Mouse (Mus musculus): Measurements from ENCODE around the gene Tnk1.
"Not testable (repeated sequence)": the region's sequence is repeated elsewhere in the genome, so short reads cannot be mapped to it uniquely, and the experiment has no call there.

The Tnk1 gene

DNA sequence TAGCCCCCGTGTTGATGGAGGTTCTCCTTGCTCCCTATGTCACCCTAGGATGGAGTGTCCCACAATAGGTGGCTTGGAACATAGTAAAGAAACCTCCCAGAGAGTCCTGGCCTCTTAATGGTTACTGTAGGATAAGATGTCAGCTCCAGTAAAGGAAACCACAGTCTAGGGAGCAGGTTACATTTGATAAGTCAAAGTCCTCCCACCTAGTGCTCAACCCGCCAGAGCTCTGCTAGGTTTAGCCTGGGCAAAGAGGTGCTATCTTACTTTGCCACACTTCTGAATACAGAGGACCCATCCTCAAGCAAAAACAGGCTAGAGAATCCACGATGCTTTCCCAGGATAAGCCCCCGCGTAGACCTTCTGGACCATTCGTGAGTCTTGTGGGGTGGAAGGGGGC, 20.4 kb upstream of the Tnk1 start:
- DNase-seq (ENCODE audit: low spot score), result no peak

DNA sequence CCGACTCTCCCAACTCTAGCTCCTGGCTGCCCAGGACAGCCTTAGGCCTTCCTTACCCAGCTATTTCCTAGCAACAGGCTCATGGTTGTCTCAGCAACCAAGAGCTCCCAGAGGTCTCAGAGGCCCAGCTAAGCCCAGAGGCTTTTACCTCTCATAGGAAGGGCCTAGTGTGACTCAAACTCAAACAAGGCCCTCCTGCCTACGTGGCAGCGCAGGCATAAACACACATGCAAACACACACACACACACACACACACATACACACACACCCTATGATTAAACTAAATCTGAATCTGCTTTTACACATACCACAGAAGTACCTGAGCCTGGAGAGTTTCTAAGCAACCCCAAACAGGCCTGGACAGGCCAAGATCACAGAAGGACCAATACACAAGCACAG, 19.9 kb upstream of the Tnk1 start:
- DNase-seq (ENCODE audit: low spot score), result no peak

DNA sequence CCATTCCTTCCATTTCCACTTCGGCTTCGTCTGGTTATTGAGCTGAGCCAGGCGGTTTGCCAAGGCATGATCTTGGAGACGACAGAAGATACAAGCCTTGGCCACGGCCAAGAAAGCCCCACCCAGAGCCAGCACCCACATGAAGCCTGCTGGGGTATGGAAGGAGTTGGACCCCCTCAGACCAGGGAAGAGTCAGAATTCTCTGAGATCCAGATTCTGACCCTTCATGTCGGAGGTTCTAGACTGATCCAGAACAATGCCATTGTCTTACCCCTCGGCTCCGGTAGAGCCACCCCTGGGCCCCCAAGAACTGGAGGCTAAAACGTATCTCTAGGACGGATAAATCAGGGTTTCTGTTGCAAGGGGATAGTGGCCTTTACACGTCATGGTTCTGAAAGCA, 19.3 kb upstream of the Tnk1 start, which contains the start of gene Tmem95:
Gene Tmem95 (minus strand): TSS at position 141 of the 400 bp plus-strand sequence.
- DNase-seq (ENCODE audit: low spot score), result no peak

DNA sequence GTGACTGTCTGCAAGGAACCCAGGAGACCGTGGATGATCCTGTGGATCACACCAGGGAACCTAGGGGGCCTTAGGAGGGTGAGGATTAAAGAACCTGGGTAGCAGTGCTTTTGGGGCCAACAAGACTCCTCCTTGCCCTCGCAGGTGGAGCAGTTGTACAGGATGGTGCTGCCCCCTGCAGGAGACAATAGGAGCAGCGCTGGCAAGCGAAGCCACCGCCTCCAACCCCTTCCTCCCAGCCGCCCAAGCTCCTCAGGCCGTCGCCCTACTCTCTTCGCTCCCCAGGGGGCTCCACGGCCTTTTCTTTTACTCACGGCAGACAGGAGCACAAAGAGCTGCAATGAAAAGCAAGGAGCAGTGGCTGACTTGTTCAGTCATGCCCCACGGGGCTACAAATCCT, 18.3 kb upstream of the Tnk1 start:
- no peak for DNase-seq (ENCODE audit: low spot score)

DNA sequence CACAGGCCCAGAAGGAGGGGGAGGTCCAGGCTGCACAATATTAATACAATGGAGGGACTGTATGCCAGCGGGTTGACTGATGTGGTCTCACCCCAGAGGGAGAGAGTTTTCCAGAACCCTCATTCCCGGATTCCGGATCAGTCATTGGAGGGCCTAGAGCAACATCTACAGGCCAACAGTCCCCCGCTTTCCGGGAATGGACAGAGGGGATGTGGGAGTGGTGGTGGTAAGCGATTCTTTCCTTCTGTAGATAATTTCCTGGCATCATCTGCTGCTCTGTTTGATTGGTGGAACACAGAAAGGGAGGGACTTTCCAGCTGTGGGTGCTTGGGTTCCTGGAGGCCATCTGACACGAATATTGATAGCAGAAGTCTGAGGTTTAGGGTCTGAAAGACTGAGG, 17.7 kb upstream of the Tnk1 start:
- no peak for DNase-seq (ENCODE audit: low spot score)

DNA sequence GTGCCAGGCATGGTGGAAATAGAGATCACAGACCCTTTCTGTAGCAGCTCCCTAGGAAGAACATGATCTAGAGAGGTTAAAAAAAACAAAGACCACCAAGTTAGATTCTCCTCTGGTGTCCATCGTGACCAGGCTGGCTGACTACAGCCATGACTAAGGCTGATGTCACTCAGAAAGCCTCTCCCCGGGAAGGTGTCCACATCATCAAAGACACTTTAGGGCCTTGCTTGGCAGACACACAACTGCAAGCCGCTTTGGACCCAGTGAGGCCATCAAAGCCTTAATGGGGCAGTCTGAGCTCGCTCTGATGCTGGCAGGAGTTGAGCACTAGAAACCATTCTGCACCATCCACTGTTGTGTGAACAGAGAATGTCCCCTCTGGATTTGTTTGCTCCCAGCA, 13.9 kb upstream of the Tnk1 start:
- DNase-seq (ENCODE audit: low spot score), result no peak

DNA sequence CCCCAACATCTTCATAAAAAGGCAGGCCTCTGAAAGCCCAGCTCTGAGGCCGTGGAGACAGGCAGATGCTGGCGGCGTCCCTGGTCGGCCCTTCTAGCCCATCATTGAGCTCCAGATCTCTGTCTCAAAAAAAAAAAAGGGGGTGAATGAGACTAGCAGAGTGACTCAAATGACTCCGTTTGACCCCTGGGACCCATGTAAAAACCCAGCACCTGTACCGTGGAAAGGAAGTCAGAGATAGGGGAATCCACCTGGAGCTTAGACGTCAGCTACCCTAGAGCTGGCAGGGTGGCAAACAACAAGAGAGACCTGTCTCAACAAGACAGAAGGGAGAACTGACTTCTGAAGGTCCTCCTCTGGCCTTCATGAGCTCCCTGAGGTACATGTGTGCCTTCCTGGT, 13.3 kb upstream of the Tnk1 start:
- DNase-seq (ENCODE audit: low spot score), result no peak

DNA sequence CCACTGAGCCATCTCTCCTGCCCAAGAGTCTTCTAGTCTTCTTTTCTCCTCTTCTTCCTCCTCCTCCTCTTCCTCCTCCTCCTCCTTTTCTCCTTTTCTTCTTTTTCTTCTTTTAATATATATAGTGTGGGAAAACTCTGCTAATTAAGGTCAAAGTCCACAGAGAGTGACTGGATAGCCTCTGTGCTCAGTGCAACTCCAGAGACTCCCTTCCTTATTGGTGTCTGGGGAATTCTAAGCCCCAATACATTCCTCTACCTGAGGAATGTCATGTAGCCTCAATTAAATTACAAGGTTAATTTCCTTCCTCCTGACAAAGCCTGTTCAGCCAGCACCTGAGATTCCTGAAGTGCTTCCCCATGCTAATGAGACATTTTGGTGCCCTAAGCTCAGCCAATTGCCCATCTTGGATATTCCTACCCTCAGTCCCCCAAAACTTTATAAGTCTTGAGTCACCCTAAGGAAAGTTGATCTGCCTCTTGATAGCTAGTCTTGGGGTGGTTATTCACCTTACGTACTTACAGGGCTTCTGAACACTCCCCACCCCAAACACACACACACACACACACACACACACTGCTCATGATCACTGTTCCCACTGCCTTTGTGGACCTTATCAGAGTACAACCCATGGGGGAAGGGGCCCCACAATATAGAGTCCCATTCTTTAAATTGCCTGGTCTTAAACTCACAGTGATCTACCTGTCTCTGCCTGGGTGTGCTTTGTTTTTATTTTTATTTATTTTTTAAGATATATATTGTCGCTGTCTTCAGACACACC, 11.9 kb upstream of the Tnk1 start:
- no peak for DNase-seq (ENCODE audit: low spot score)

DNA sequence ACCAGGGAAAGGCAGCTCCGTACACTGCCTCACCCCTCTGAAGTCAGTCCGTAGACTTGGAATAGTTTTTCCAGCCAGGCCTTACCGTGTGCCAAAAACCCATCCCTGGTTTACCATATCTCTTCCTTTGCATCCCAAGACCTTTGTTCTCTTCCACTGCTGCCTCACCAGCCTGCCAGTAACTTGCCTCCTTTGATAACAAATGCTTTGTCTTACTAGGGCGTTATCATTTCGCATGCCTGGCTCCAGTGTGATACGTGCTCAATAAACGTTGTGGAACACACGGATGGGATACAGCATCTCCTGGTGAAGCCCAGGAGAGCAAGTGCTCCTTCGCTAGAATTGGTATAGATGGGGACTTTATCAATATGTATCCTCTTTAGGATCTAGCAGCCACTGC, 8.8 kb upstream of the Tnk1 start:
- DNase-seq (ENCODE audit: low spot score), result no peak

DNA sequence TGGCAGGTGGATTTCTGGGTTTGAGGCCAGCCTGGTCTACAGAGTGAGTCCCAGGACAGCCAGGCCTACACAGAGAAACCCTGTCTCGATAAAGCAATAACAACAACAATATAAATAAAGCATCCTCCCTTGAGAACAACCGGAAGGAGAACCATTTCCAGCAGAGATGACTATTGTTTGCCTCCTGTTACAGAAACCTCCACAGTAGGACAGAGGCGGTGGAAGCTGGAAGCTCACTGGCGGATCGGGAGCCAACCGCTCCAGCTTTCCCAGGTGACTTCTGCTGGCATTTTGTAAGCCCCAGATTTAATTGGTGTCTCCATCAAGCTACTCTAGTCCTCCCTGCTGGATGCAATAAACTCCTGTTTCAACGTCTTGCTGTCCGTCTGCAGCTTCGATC, 7.0 kb upstream of the Tnk1 start:
- no peak for DNase-seq (ENCODE audit: low spot score)

DNA sequence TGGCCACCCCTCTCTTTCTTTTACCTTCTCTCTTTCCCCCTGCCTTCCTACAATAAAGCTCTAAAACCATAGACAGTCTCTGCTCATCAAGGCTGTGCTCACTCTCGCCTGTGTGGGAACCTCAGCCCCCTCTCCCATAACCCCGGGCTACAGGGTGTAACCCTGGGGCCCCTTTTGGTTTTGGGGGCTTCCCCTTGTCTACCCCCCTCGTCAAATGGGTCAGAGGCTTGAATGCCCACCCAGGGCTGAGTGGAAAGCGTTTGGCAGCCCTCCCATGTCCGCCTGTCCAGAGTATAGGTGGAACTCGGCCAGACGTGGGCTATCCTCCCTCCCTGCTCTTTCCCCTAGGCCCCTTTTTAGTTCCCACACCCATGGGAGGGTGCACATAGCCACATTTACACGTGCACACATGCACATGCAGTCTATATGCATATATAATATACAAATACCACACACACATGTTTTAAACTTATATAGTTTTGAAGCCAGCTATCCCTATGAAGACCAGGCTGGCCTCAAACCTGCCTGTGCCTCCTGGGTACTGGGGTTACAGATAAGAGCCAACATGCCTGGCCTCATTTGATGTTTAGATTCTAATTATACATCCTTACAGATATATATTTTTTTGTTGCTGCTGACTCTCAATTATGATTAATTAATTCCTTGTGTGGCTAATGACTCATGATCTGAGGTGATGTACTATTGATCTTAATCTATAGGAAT, 5.8 kb upstream of the Tnk1 start:
- DNase-seq (ENCODE audit: low spot score), result no peak

DNA sequence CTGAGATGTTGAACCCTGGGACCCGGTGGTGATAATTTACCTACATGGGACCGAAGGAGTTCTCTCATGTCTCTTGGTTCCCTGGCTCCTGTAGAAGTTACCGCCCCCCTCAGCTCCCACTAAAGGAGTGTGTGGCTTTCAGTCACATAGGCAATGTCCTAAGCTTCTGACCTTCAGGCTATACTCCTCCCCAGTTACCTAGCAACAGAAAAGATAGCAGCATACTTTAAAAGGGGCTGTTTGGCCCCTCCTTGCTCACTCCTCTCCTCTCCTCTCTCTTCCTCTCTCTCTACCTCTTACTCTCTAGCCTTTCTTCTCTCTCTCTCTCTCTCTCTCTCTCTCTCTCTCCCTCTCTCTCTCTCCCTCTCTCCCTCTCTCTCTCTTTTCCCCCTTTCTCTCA, 5.2 kb upstream of the Tnk1 start:
- not testable (repeated sequence) for DNase-seq (ENCODE audit: low spot score)

DNA sequence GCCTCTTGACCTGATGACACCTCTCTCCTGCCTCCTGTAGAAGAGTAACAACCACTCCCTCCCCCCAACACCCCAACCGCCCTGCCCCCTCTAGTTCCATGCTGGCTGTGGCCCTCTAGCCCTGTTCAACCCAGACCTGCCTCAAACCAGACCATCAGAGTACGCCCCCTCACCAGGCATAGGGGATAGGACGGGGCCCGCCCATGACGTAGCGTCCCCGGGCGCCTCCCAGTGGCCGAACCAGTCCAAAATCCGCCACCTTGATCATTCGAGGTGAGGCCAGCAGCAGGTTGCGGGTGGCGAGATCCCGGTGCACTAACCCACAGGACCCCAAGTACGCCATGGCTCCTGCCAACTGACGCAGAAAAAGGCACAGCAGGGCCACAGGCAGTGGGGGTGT, 3.2 kb downstream of the Tnk1 start:
- no peak for DNase-seq (ENCODE audit: low spot score)

DNA sequence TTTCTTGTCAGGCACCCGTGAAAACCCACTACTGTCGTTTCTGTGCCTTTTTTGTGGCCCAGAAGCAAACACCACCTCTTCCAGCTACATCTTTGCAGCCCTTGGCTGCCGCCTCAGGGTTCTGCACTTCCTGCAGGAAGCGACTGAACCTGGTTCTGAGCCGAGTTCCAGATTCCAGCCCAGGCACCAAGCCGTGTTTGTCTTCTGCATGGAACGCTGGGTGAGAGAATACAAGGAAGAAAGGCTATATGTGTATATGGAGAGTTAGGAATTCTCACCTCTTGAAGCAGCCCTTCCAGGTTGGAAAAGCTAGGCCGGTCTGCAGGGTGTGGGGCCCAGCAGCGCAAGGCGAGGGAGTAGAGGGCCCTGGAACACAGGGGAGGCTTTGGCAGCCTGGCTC, 3.9 kb downstream of the Tnk1 start:
- no peak for DNase-seq (ENCODE audit: low spot score)

DNA sequence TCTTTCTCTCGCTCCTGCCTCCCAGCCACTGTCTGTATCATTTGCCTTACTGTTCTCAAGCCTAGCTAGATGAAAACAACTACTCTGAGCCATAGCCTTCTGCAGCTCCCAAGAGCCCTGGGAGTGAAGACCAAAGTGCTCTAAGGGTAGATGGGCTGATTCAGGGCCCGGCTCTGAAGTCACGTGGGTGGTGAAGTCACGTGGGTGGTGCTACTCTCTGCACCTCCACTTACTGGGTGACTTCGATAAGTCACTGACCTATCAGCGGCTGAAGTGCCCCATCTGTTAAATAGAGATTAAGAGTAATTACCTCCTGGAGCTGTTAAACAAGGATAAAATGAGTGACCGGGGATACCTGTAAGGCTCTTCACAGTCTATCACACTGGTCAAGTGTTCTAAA, 4.5 kb downstream of the Tnk1 start:
- no peak for DNase-seq (ENCODE audit: low spot score)

DNA sequence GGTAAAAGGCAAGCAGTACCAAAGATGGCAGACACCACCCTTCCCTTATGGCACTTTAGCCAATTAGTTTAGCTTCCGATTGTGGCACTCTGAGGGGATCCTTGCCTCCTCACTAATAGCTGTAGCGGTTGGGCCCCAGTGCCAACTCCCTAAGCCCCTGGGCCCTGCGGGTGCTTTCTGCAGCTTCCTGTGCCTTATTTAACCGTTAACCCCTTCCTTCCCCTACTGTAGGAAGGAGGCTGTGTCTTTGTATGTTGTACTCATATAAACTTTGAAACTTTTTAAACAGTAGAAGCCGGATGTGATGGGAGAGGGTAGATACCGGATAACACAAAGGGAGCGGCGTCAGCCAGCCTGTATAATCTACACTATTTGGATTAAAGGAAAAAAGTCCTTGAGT, 7.8 kb downstream of the Tnk1 start:
- DNase-seq (ENCODE audit: low spot score), result no peak

DNA sequence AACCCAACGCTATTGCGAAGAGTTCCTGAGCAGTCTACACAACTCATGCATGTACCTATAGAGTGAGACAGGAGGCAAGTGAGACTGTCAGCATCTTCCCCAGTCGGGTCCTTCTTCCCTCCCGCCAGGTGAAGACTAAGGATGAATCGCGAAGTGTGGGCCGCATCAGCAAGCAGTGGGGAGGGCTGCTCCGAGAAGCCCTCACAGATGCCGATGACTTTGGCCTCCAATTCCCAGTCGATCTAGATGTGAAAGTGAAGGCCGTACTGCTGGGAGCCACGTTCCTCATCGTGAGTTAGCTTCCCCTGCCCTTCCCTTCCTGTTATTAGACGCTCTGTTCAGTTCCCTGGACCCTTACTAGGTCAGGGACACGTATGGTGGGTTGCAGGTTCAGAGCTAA, 8.6 kb downstream of the Tnk1 start:
- no peak for DNase-seq (ENCODE audit: low spot score)

DNA sequence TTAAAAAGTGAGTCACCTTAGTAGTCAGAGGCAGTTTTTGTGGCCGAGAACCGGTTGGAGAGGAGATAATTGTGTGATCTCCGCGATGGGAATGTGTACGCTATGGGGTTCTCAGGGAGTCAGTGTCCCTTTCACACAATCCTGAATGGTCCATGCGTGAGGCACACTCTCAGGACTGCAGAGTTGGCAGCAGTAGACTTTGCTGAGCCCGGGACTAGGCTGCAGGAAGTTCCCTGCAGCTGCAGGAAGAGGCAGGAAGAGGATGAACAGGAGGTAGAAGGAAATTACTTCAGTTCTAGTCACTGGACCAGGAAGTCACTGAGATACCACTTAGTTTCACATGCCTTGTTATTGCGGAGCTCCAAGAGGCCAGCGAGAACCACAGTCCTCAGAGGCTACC, 9.4 kb downstream of the Tnk1 start:
- DNase-seq (ENCODE audit: low spot score), result no peak

DNA sequence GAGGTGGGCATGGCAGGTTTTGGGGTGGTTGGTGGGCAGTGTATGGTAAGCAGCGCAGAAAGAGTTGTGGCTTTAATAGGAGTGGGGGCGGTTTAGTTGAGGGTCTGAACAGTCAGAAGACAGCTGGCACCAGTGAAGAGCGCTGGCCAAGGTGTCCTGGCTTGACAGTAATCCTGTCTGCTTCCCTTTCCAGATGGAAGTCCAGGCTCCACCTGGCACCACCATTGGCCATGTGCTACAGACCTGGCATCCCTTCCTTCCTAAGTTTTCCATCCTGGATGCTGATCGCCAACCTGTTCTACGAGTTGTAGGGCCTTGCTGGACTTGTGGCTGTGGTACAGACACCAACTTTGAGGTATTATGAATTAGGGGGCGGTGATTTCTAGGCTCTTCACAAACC, 10.5 kb downstream of the Tnk1 start:
- no peak for DNase-seq (ENCODE audit: low spot score)

DNA sequence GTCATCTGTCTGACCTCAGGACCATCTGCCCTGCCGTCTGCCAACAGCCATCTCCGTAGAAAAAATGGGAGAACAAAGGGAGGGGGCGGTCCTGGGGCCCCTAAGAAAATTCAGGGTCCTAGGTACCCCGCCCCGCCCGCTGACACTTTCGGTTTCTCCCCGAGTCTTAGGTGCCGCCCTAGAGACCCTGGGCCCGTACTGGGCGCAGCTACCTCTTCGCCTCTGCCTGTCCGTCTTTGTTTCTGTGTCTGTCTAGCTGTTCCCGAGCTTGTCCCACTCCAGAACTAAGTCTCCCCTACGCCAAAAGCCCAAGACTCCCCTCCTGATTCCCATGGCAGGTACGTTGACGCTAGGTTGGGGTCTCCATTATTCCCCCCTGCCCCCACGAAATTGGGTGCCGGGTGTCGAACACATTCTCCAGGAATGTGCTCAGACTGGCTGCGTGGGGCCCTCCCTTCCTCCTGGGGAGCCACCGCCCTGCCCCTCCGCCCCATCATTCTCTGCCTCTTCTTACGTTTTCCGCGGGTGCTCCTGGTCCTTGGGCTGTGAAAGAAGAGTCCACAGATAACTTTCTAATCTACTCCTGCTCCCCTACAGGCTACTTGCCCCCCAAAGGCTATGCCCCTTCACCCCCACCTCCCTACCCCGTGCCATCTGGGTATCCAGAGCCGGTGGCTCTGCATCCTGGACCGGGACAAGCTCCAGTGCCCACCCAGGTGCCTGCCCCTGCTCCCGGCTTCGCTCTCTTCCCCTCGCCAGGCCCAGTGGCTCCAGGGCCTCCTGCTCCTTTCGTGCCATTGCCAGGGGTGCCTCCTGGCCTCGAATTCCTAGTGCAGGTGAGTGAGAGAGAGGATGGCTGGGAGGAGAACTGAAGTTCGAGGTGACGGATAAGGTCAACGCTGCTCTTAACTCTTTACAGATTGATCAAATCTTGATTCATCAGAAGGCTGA, 11.5 kb downstream of the Tnk1 start:
- no peak for DNase-seq (ENCODE audit: low spot score)

DNA sequence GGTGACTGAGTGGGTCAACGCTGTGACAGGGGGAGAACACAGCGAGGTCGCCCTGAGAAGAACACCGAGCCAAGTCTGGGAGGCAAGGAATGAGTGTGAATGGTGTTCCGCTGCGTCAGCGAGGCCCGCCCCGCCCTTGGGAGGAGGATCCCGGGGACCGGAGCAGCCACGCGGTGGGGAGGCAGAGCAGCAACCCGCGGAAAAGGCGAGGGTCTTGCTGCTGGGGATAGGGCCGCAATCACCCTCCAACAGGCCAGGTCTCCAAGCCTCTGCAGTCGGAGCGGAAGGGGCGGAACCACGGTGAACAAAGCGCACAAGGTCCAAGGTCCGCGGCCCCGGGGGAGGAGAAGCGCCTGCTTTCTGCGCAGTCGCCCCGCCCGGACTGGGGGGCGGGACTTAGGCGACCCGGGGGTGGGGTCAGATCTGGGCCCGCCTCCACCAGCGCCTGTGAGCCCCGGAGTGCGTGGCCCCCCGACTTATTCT, 12.3 kb downstream of the Tnk1 start, which contains the start of gene Plscr3:
Gene Plscr3 (plus strand): TSS at position 179 of the 483 bp plus-strand sequence.
- DNase-seq (ENCODE audit: low spot score), result peak; percentile 69

DNA sequence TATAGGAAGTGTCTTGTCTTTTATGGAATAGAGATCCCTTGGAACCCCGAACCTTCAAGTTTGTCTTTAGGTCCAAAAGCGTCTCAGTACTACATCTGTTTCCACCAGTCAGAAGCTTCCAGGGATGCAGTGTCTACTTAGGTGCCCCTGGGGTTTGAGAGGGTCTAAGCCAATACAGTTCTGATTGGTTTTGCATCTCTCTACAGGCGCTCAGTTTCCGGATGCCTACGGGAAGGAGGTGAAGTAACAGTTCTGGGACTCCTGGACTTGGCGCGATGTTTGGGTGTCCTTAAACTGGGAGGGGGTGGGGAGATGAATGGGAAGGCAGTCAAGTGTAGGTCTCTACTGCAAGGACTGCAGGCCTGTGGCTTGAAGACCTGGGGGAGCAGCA, 19.8 kb downstream of the Tnk1 start:
- no peak for DNase-seq (ENCODE audit: low spot score)

Data from left cerebral cortex, adult 11 months (tissue).